Mouse (Mus musculus) brown adipose tissue, adult 24 weeks (tissue): ENCODE data around the gene Iqcn. TPM values are rescaled to one million over a fixed set of nuclear protein-coding genes. Genes with fewer than 3 reads are reported as not detected.

Experiments
- H3K27ac ChIP-seq: fragments of 200-500 bp; replicated peaks from 2 replicates; pipeline ENCODE4 v1.5.1; 2012; ENCODE audit warnings: low read depth, mild to moderate bottlenecking, low read length
- H3K4me1 ChIP-seq: fragments of 200-500 bp; 2 replicates; pipeline ENCODE4 v1.6.1; 2012; ENCODE audit warnings: low read length, mixed read lengths; ENCODE audit not compliant: control insufficient read depth, insufficient read depth, insufficient read length
- H3K4me3 ChIP-seq: fragments of 200-500 bp; 2 replicates; pipeline ENCODE4 v1.5.1; 2012; ENCODE audit warnings: low read depth, mild to moderate bottlenecking, low read length, moderate library complexity; ENCODE audit not compliant: insufficient read depth
- polyA plus RNA-seq: library from polyadenylated mRNA; stranded (reverse); fragments of >200 nt; gene quantifications from 2 replicates; pipeline ENCODE4 v1.2.4, GENCODE M21; 2012; ENCODE audit not compliant: missing spikeins, insufficient read depth, insufficient read length

Iqcn gene
- polyA plus RNA-seq, result not detected in 2 replicates

GRCm38 (mm10) chr8:70703287-70703686, at the start of gene Iqcn:
TSS of gene Iqcn (plus strand) at chr8:70703457.
- Histone ChIP-seq H3K27ac (no peak within 1 kb of the TSS), H3K4me3 (no peak within 1 kb of the TSS), H3K4me1 (no peaks in the 10 kb centered on the region)

GRCm38 (mm10) chr8:70654121-70654520, 49.1 kb upstream of the Iqcn start:
- Histone ChIP-seq H3K4me1 (peaks cover 12% of the 10 kb centered on the region), H3K4me3 (no peak overlapping the region), H3K27ac (no peak overlapping the region)

- H3K4me3 ChIP-seq, result no peak overlapping the region
- H3K4me1 ChIP-seq, result 0 out of 2 replicates have a peak, but pooled peaks cover 6% of the 10 kb centered on the region
- H3K27ac ChIP-seq, result no peak overlapping the region
These were observed 47.8 kb upstream of the Iqcn start for GRCm38 (mm10) chr8:70655469-70655868.

GRCm38 (mm10) chr8:70656193-70656790, 47.0 kb upstream of the Iqcn start:
- no peak overlapping the region for H3K27ac ChIP-seq
- H3K4me1 ChIP-seq, result 0 out of 2 replicates have a peak, but pooled peaks cover 6% of the 10 kb centered on the region
- no peak overlapping the region for H3K4me3 ChIP-seq

GRCm38 (mm10) chr8:70657214-70657613, 46.0 kb upstream of the Iqcn start:
- H3K4me3 ChIP-seq, result no peak overlapping the region
- no peak overlapping the region for H3K27ac ChIP-seq
- 0 out of 2 replicates have a peak, but pooled peaks cover 6% of the 10 kb centered on the region for H3K4me1 ChIP-seq

GRCm38 (mm10) chr8:70657739-70658138, 45.5 kb upstream of the Iqcn start:
- H3K27ac ChIP-seq, result no peak overlapping the region

GRCm38 (mm10) chr8:70658897-70659603, 44.2 kb upstream of the Iqcn start:
- peak overlapping the region; percentile 84 for H3K4me3 ChIP-seq
- H3K4me1 ChIP-seq, result 0 out of 2 replicates have a peak, but pooled peaks cover 9% of the 10 kb centered on the region
- peak overlapping the region; percentile 48 for H3K27ac ChIP-seq

More at GRCm38 (mm10) chr8:70657739-70658138, 45.5 kb upstream of the Iqcn start:
- no peak overlapping the region for H3K4me3 ChIP-seq
- H3K4me1 ChIP-seq, result 0 out of 2 replicates have a peak, but pooled peaks cover 6% of the 10 kb centered on the region

GRCm38 (mm10) chr8:70659604-70660272, 43.5 kb upstream of the Iqcn start:
- Histone ChIP-seq H3K4me3 (peak overlapping the region; percentile 84), H3K27ac (peak overlapping the region; percentile 48), H3K4me1 (0 out of 2 replicates have a peak, but pooled peaks cover 9% of the 10 kb centered on the region)

GRCm38 (mm10) chr8:70660273-70660725, 43.0 kb upstream of the Iqcn start, which contains the start of gene Pgpep1:
TSS of gene Pgpep1 (minus strand) at chr8:70660388.
- Histone ChIP-seq H3K4me1 (0 out of 2 replicates have a peak, but pooled peaks cover 9% of the 10 kb centered on the region), H3K27ac (peak within 1 kb of the TSS; percentile 48), H3K4me3 (peak within 1 kb of the TSS; percentile 84)

GRCm38 (mm10) chr8:70663691-70664090, 39.6 kb upstream of the Iqcn start:
- Histone ChIP-seq H3K4me1 (0 out of 2 replicates have a peak, but pooled peaks cover 7% of the 10 kb centered on the region), H3K4me3 (no peak overlapping the region), H3K27ac (no peak overlapping the region)

- H3K4me3 ChIP-seq, result no peak overlapping the region
- H3K27ac ChIP-seq, result no peak overlapping the region
- H3K4me1 ChIP-seq, result 0 out of 2 replicates have a peak, but pooled peaks cover 5% of the 10 kb centered on the region
These were observed 38.6 kb upstream of the Iqcn start for GRCm38 (mm10) chr8:70664631-70665030.

- Histone ChIP-seq H3K4me1 (0 out of 2 replicates have a peak, but pooled peaks cover 5% of the 10 kb centered on the region), H3K4me3 (no peak overlapping the region), H3K27ac (no peak overlapping the region)
These were observed 37.7 kb upstream of the Iqcn start for GRCm38 (mm10) chr8:70665599-70665998.

- H3K4me3 ChIP-seq, result no peak overlapping the region
- H3K27ac ChIP-seq, result no peak overlapping the region
These were observed 36.2 kb upstream of the Iqcn start for GRCm38 (mm10) chr8:70667071-70667470.

GRCm38 (mm10) chr8:70671615-70672324, 31.5 kb upstream of the Iqcn start:
- Histone ChIP-seq H3K27ac (no peak overlapping the region), H3K4me3 (no peak overlapping the region), H3K4me1 (peaks cover 12% of the 10 kb centered on the region)

More at GRCm38 (mm10) chr8:70667071-70667470, 36.2 kb upstream of the Iqcn start:
- H3K4me1 ChIP-seq, result 0 out of 2 replicates have a peak, but pooled peaks cover 5% of the 10 kb centered on the region
